Mouse (Mus musculus) adrenal gland, adult (tissue): ENCODE results near the gene Gm43638.
"Not testable (repeated sequence)": the region's sequence is repeated elsewhere in the genome, so short reads cannot be mapped to it uniquely, and the experiment has no call there.

Experiments used
- DNase-seq, 2 experiments: peaks; one replicate each; pipeline ENCODE4 v3.0.0; 2022 to 2023; ENCODE audit warnings: low spot score in 1 of 2; ENCODE audit not compliant: inconsistent age in 2 of 2

The Gm43638 gene

DNA sequence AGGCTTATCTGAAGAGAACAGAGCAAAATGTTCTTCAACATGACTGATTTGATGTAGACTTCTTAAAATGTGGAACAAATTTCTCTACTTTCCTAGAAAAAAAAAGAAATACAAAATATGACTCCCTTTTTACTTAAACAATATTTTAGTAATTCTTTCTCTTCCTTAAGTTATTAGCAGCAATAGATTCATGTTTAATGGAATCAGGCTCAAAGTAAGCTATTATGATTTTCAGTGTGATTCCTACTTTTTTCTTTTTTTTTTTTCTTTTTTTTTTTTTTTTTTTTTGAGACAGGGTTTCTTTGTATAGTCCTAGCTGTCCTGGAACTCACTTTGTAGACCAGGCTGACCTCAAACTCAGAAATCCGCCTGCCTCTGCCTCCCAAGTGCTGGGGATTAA lies at the start of gene Gm43638:
Gene Gm43638, minus strand, starts transcription at position 101 of the 400 bp plus-strand sequence.
- DNase-seq: not testable (repeated sequence)

DNA sequence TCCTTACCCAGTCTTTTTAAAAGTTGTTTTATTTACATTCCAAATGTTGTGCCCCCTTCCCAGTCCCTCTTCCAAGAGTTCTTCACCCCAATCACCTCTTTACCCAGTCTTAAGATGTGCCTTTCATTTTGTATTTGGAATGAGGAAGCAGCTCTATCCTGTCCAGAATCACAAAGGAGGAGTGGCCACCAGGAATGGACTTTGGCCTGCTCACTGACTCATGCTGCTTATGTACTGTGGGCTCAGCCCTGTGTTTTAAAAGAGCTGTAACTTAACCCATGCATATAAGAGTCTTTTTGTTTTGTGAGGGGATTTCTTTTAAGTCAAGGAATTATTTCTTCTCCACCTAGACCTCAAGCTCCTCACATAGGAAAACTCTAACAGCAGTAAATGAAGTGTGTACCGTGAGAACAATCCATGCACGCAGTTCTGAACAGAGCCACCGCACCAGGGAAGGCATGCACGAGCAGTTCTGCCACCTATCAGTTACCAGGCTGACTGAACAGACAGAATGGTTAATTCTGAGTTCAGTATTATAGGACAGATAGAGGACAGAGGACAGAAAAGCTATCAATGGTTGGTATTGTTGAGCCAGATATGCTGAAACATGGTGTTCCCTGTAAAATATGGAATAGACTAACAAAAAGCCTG lies 49.5 kb upstream of the Gm43638 start:
- DNase-seq: peak in 1 of 2 experiments; percentile 9

DNA sequence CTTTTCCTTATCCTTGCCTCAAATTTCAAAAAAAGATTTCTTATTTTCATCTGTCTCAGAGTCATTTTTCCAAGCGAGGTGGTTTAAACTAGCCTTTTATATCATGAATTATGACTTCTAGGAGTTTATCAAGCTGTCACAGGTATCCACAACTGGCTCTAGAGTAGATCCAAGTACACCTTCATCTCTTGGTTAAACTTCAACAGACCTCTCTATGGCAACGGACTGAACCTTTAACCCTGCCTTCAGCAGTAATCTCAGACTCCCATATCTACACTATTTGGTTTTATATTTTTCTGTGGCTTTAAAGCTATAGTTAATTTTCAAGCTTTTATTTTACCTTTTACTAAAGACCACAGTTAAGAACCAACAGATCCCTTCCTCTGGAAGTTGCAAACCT lies 45.7 kb upstream of the Gm43638 start:
- peak in 1 of 2 experiments; percentile 6 for DNase-seq

DNA sequence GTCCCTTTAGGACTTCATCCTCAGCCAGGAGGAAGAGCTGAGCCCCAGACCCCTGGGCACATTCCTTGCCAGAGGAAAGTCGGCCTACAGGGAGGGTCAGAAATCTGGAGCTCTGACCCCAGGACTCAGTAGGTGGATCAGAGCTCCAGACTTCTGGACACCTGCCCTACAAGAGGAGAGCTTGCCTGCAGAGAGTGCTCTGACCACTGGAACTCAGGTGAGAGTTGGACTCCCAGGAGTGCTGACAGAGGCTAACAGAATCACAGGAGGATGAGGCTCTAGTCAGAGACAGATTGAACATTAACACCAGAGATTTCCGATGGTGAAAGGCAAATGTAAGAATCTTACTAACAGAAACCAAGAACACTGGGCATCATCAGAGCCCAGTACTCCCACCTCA lies 37.0 kb upstream of the Gm43638 start:
- not testable (repeated sequence) for DNase-seq

DNA sequence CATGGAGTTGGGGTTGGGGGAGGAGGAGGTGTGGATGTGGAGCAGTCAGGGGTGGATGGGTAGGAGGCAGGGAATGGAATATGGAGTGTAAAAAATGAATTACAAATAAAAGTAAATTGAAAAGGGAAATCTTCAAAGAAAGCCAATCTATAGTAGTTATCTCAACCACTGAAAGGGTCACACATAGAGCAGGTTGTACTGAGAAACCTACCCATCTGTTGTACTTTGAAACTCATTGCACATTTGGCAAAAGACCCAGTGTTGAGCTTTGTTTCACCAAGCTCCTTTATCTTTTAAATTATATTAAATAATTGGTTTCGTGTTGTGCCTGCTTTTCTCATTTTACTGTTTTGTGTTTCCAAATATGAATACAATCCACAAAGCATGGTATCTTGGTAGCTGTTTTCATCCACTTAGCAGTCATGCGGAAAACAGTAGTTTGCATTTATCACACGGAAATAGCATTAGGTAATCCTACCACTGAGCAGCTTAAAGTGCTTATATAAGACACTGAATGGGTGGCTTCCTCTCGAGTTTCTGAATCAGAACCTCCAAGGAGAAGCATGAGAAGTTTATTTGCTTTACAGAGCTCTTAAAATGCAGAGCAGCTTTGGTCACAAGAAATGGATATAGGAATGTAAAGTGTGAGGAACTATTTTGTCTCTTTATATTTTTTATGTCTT lies 19.3 kb upstream of the Gm43638 start:
- DNase-seq: no peak

DNA sequence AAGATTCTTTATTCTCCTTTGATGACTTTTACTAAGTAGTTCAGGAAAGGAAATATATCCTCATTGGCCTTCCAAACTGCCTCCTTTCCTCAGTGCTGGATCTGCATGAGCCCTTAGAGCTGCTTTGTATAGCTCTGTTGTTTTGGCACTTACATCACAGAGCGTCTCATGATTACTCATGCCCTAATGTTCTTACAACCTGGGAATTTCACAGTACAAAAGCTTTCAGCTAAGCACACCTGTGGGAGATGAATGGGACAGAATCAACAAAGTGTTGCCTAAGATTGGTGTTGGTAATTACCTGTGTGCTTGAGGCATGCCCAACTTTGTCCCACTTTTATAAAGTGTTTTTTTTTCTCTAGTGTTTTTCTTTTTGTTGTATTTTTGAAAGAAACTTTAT lies 16.1 kb upstream of the Gm43638 start:
- DNase-seq: no peak

DNA sequence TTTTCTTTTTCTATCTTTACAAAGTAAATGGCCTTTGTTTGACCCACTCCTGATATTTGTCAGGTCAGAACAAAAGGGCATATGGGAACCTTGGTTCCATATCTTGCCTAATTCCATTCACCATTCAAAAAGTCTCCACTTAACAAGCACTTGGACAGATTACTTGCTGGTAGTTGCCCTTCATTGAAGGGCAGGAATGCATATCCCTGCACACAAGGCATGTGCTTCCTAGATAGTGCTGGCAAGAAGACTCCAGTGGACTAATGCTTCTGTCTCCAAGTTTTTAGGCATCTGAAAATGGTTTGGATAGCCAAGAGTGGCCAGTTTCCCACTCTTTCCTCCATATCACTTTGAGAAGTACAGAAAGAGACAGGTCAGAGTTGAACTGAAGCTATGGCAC lies 12.7 kb upstream of the Gm43638 start:
- peak; percentile 12 to 27 for DNase-seq

DNA sequence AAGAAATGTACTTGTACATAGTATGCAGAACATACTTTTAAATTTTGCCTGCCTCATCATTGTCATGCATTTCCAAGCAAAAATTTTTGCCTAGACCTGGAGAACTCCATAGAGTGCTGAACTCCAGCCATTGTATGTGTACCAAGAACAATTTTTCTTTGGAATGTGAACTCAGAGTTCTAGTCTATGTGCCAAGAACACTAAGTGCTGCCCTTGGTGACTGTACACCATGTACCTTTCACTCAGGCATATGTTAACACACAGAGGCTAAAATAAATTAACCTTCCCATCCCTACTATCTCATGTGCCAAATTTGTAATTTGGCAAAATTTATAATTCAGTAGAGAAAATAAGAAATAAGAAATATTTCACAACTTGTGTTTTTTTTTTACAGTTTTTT lies 12.3 kb upstream of the Gm43638 start:
- peak; percentile 43 to 57 for DNase-seq

DNA sequence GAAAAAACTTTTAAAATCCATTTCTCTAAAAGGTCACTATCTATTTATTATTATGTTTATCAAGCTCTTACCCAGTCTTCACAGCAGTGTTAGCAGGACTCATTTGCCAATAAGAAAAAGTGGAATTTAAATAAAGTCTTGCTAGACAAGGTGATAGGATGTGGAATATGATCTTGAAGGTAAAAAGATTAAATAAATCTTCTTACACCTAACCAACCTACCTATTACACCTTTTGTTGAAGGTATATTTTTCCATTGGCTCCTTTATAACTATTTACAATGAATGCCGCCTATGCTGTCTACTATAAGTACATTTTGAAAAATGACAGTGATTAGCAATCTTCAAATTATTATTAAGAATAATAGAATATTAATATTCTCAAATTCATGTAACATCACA lies 4.2 kb upstream of the Gm43638 start, which contains the start of gene Ugt2a1:
Gene Ugt2a1, minus strand, starts transcription at position 101 of the 400 bp plus-strand sequence.
- DNase-seq: no peak

DNA sequence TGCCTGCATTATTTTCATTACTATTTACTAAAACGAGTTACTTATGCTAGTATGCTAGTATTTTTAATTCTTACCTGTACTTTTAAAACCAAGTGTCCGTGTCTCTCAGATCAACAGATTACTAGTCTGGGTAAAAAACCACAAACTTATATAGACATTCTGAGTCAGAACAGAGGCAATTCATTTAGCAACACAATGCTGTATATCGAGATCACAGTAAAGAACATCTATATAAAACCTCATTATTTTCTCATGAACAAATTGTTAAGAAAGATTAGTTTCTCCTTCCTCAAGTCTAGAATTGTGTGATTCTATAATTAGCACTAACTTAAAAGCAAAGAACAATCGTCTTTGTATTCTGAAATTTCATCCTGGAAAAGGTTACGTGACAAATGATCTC lies 4.4 kb downstream of the Gm43638 start, which contains the start of gene Ugt2a2:
Gene Ugt2a2, minus strand, starts transcription at position 101 of the 400 bp plus-strand sequence.
- DNase-seq: no peak

DNA sequence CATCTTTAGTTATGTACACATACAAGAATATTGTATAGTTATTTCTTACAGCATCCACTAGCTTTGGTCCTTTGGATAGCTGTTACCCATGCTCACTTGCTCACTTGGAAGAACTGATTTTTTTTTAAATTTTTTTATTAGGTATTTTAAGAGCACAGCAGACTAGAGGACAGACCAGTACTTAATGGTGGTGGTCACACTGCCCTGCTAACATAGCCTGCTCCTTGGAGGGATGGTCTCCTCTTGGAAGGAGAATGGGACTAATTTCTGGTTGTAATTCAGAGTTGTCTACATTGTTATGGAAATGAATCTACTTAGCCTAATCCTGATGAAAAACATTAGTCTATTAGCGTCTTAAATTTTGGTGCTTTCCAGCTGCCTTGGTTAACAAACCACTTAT lies 27.8 kb downstream of the Gm43638 start:
- DNase-seq: no peak

DNA sequence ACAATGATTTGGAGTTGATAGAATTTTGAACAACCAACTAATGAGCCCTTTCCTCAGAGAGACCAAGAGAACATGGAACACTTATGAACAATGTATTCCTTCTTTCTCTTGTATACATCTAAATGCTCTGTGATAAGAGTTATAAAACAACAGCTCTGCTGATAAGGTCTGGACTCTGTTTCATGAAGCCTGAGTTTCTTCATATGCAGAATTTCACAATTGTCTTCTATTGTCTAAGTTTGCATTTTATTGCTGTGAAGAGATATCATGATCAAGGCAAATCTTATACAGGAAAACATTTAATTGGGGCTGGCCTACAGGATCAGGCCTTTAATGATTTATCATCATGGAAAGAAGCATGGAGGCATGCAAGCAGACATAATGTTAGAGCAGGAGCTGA lies 28.9 kb downstream of the Gm43638 start:
- DNase-seq: no peak

DNA sequence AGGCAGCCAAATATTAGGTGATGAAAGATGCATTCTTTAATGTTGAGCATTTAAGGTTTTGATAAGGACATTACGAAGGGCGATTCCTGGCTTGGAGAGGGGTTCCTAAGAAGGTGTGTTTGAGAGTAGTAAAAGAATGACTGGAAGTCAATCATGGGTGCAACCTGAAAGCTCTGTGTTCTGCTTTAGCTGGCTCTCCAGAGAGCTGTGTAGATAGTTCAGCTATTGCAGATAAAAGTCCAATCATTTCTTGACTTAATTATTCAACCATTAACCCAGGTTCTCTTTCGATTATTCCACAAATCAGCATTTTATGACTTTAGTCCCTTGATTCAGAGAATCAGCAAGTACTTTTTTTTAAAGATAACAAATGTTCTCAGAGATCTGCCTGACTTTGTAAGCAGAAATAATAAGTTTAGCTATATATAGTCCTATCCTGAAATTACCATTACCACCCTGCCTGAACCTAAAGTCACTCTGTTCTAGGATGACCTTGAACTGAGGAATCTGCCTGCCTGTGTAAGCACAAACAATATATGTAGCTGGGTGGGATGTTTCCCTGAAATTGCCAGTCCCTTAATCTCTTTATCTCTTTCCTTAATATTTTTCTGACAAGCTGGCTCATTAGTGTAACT lies 30.3 kb downstream of the Gm43638 start:
- no peak for DNase-seq

DNA sequence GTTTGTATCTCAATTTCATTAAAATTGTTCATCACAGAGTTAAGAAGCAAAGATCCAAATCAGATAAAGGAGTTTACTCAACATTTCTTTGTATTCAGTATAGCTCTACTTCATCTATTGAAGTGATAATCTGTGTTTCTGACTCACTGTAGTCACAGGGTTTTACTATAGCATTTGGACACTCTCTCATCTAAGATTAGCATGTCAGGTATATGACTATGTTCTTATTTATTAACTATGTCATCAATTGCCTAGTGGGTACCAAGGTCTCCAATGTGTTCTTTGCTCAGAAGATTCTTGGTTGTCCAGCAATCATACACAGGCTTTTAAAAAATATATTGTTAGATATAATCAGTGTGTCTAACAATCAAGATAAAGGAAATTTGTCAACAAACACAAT lies 31.1 kb downstream of the Gm43638 start:
- no peak for DNase-seq

DNA sequence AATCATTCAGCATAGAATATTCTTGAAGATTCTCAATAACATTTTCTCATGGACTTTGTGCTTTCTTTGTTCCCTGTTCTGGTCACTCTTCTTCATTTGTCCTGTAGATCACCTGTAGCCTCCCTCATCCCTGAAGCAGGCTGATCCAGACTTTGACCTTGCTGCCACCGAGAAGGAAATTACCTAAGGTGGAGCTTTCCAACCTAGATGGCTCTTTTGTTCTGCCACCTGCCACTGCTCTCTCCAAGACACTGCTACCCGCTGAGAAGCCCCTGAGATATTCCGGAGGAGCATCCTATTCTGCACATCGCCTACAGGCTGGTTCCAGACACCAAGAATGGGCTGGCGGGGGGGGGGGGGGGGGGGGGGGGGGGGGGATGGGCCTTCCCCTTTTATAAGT lies 34.1 kb downstream of the Gm43638 start:
- DNase-seq: not testable (repeated sequence)

DNA sequence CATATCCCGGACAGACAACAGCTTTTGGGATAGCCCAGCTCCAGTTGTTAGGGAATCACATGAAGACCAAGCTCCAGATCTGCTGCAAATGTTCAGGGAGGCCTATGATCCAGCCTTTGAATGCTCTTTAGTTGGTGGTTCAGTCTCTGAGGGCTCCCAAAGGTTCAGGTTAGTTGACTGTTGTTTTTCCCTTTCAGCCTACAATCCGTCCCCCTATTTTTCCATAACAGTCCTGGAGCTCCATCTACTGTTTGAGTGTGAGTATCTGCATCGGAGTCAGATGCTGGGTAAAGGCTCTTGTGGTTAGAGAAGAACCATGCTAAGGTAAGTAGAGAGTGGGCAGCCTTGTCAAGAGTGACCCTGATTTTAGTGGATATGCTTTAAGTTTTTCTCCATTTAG lies 50.3 kb downstream of the Gm43638 start:
- peak; percentile 2 to 36 for DNase-seq

DNA sequence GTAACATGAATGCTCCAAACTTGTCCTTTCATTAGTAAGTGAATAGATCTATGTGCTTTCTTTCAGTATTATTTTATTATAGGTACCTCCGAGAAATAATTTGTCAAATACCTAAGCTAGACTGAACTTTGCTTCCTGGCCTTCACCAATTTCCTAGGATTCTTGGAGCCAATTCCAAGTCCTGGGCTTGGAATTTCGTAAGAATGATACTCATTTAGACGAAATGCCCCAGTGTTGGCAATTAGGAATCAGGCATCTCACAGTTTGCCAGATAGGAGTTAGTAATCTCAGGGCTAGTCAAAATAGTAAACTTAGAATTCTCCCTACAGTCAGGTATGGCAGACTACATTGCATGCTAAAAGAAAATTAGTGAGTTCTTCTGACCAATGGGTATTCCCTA lies 60.9 kb downstream of the Gm43638 start:
- no peak for DNase-seq

DNA sequence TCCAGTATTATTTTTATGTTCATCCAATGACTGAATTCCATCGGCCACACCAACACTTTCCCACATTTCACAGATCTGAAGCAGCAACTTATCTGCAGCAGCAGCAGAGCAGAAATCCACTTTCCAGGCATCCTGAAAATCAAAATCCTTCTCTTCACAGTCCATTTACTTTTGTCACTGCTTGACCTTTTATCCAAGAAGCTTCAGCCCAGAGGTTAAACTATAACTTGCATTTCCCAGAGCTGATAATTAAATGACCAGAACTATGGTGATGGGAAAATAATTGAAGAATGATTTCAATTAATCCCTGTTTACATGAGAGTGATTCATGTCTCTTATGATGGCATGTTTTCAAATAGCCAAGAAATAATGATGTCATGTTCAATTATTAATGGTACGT lies 62.6 kb downstream of the Gm43638 start, which contains the start of gene Ugt2b38:
Gene Ugt2b38, minus strand, starts transcription at position 163 of the 400 bp plus-strand sequence.
- not testable (repeated sequence) for DNase-seq
